Mouse (Mus musculus): Measurements from ENCODE around the gene Slc7a6os.
"Not testable (repeated sequence)": the region's sequence is repeated elsewhere in the genome, so short reads cannot be mapped to it uniquely, and the experiment has no call there.

The Slc7a6os gene

DNA sequence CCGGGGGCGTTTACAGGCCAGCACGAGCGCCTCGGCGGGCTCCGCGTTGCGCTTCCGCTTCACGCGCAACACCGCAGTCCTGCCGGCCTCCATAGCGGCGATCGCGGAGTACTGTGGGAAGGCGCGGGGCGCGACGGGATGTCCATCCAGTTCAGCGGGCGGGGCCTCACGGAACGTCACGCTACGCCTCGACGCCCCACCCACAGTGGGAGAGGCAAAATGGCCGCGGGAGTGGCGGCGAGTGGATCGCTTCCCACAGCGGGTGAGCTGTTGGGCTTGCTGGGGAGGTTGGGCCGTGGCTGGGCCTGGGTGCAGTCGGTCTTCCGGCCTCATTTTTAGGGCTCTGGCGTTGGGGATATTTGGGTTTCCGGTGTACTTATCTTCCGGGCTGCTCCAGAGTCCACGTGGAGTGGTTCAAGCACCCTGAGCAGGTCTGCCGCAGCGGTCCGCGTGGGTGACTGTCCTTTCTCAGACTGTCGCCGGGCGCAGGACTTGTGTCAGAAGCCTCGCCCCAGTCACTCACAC lies at the start of gene Slc7a6os, which contains the start of gene Prmt7:
TSS of gene Slc7a6os (minus strand) at position 115 of the 525 bp plus-strand sequence.
TSS of gene Prmt7 (plus strand) at position 116 of the 525 bp plus-strand sequence.
- peak; percentile 89 to 95 for DNase-seq

GRCm38 (mm10) chr8:106259579-106260255 lies 49.0 kb upstream of the Slc7a6os start:
- DNase-seq = no peak

GRCm38 (mm10) chr8:106258169-106258568 lies 47.4 kb upstream of the Slc7a6os start:
- peak in 1 of 2 experiments; percentile 45 for DNase-seq

DNA sequence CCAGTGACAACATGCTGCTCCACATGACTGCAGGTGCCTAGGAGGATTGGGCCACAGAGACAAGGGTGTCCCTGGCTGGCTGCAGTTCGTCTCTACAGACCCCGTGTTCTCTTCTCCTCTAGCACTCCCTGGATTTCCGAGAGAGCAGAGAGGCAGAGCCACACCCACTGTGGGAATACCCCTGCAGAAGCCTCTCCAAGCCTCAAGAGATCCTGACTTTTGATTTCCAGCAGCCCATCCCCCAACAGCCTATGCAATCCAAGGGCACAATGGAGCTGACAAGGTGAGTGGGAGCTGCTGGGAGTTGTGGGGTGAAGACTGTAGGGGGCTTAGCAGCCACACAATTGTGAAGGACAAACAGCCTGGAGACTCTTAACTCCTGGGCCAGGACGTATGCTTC lies 39.5 kb upstream of the Slc7a6os start:
- DNase-seq = no peak

- DNase-seq = no peak
Observed at GRCm38 (mm10) chr8:106237106-106237505, 26.4 kb upstream of the Slc7a6os start.

GRCm38 (mm10) chr8:106234567-106235261 lies 24.0 kb upstream of the Slc7a6os start:
- no peak for DNase-seq

DNA sequence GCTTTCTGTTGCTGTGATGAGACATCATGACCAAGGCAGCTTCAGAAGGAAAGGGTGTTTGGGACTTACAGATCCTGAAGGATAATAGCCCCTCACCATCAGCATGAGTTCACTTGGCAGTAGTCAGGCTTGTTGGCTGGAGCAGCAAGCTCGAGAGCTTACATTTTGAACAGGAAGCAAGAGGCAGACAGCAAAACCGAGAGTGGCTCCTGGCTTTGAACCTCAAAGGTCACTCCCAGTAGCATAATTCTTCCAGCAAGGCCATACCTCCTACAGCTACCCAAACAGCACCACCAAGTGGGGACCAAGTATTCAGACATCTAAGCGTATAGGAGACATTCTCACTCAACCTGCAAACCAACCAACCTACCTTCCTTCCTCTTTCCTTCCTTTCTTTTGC lies 22.0 kb upstream of the Slc7a6os start:
- DNase-seq = no peak

DNA sequence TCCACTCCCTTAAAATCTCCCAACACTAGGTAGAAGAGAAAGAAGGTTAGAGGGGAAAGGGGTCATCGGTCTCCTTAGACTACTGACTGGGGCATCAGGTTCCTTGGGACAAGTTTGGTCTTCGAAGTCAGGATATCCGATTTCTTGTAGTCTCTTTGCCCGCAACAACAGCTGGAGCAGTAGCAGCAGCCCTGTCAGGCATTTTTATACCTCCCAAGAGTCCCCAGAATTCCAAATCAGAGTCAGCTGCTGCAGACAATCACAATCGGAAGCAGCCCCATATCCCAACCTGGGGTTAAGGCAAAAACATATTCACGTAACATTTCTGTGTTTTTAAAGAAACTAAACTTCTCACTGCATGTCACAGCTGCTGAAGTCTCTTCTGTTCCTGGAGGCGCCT lies 20.8 kb upstream of the Slc7a6os start:
- DNase-seq = no peak

DNA sequence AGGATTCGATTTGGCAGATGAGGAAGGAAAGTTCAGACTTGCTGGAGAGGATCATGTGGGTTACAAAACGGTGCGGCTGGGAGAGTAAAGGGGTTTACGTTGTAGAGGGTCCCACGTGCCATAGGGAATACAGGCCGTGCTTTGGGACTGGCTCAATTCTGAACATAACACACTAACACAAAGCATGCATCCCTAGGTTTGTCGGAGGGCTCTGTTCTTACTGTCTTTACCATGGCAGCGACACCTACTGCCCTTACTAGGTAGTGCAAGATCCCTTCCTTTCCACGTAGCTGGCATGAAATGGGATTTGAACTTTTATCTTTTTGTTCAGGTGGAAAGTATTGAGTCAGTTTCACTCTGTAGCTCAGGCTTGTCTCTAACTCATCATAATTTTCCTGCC lies 15.9 kb upstream of the Slc7a6os start:
- peak in 1 of 2 experiments; percentile 54 for DNase-seq

GRCm38 (mm10) chr8:106219620-106220019 lies 8.9 kb upstream of the Slc7a6os start:
- no peak for DNase-seq

DNA sequence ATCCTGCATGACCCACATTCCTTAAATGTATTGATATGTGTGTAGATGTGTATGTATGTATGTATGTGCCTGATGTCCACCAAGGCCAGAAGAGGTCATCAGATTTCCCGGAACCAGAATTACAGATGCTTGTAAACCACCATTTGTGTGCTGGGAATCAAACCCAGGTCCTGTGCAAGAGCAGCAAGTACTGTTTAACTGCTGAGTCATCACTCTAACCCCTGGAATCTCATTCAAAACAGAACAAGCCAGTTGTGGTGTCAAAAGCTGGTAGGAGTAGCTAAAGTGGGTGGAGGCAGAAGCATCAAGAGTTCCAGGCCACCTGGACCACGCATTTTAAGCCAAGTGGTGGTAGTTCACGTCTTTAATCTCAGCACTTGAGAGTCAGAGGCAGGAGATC lies 3.2 kb upstream of the Slc7a6os start:
- DNase-seq = no peak

DNA sequence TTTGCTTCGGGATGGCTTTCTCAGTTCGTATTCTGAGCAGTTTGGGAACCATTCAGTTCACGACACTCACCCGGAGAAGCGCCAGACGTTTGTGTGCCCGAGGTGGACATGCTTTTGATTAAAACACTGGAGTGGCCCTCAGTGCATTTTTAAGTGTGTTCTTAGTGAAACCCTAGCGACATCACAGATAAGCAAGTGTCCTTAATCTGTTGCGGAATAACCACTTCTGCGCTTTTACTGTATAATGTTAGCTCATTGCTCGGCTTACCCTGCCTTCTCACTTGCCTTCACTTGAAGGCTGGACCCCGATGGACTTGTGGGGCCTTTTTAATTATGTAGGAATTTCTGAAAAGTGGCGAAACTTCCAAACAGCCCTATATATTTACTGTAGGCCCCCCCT lies 686 bp upstream of the Slc7a6os start:
- DNase-seq = no peak

- DNase-seq = no peak
Observed at GRCm38 (mm10) chr8:106210035-106210731, 552 bp downstream of the Slc7a6os start.

GRCm38 (mm10) chr8:106199596-106199995 lies 11.1 kb downstream of the Slc7a6os start:
- DNase-seq = not testable (repeated sequence)

DNA sequence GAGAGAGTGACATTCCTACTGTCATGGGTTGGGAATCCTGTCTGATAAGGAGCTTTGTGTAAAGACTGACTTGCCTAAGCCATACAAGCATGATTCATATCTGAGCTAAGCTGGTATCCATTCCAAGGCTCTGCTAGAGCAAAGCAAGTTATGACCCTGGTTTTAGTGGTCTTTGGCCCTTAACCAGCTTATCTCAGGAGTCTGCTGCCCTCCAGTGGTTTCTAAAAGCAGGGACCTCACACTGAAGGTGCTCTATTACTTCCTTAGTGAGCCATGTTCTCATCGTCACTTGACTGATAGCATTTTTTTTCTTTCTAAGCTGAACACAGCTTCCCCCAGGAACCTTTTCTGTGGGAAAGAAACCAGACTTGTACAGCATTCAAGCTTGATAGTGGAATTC lies 12.0 kb downstream of the Slc7a6os start:
- peak in 1 of 2 experiments; percentile 20 for DNase-seq

- DNase-seq = no peak
Observed at GRCm38 (mm10) chr8:106194062-106194461, 16.7 kb downstream of the Slc7a6os start.

DNA sequence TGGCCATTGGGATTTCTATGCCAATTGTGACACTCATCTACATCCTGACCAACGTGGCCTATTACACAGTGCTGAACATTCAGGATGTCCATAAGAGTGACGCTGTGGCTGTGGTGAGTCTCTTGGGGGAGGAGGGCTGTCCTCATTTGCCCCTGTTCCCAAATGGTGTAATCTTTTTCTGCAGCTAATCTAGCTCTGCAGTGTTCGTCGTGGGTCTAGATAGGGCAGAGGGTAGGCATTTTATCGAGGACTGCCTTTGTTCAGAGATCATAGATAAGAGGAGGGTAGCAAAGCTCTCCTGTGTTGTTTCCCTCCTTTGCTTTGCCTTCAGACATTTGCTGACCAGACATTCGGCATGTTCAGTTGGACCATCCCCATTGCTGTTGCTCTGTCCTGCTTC lies 17.6 kb downstream of the Slc7a6os start:
- no peak for DNase-seq

DNA sequence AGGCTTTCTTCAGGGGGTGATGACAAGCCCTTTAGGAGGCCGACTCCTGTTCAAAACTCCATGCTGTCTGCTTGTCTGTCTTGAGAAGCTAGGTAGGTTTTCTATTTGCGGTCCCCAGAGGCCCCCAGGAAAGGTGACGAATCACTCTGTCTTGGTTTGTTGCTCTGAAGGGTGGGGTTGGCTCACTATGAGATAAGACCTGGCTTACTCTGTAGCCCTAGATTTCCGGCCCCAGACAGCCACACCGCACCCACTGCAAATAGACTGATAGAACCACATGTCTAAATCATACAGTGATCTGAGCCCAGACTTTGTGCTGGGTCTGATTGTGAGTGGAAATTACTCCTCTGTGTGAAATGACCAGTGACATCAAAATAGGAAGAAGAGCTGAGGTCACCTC lies 19.1 kb downstream of the Slc7a6os start:
- no peak for DNase-seq

- no peak for DNase-seq
Observed at GRCm38 (mm10) chr8:106189162-106189561, 21.6 kb downstream of the Slc7a6os start.

- no peak for DNase-seq
Observed at GRCm38 (mm10) chr8:106186394-106186793, 24.3 kb downstream of the Slc7a6os start.

- DNase-seq = no peak
Observed at GRCm38 (mm10) chr8:106185628-106186270, 25.0 kb downstream of the Slc7a6os start.

DNA sequence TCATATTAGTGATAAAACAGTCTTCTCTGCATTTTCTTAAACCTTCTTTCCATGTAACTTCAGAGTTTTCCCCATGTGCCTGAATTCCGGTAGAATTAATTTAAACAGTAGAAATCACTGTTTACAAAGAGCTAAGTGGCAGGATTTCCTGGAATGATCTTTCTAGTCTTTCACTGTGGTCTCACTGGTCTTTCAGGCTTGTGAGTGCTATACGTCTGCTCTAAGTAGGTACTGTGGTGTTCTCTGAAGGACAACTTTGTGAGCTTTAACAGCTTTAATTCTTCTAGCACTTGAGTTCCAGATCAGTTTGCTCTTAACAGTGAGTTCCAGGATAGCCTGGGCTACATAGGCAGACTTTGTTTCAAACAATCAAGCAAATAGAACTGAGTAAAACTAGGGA lies 32.3 kb downstream of the Slc7a6os start:
- DNase-seq = no peak

DNA sequence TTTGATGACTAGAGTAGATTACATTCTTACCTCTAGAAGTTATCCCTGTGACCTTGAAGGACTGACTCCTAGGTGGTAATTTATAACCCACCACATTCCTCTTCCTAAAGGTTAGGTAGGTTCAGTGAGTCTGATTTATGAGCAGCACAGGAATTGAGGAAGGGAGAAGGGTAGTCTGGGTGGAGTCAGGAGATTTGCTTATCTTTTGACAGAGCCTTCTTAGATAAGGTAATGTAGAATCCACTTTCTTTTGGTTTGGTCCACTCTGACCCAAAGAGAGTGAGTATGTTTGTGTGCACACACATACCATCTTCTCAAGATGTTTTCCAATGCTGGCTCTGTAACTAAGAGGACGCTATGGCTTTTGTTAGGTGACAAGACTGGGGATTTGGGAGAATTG lies 33.1 kb downstream of the Slc7a6os start:
- DNase-seq = no peak
